Mouse (Mus musculus) megakaryocyte, embryonic 14.5 days (primary cell): ENCODE data around the gene Oas1h.

ENCODE experiments used
- FLI1 ChIP-seq: IDR thresholded peaks from 2 replicates; pipeline ENCODE4 v1.6.1; 2012; ENCODE audit warnings: low read length, inconsistent platforms, mixed read lengths
- GATA1 ChIP-seq: IDR thresholded peaks from 3 replicates; pipeline ENCODE4 v1.6.1; 2012; ENCODE audit warnings: mixed read lengths, low read length, inconsistent platforms, borderline replicate concordance

DNA sequence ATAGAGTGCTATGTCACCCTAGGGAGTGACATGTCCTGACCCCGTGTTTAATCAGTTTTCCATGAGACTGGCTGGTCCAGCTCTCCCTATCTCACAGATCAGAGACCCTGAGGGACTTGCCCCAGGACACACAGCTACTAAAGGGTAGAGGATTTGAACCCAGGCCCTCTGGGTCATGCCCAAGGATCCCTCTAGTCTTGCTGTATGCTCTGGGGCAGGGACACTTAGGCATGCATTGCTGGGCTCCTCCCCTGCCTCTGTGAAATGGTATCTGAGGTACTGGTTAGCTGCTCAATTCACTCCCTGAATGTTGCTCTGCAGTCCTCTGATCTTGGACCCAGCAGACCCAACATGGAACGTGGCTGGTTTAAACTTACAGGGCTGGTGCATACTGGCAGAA lies 10.2 kb downstream of the Oas1h start:
- TF ChIP-seq GATA1, result no peak
- TF ChIP-seq FLI1, result no peak
